In genomic region chr12:104953941-104954340, GRCm38 (mm10) we compare ENCODE assay signal across 9 mouse cellular contexts. TPM values are rescaled to one million over a fixed set of nuclear protein-coding genes. Genes with fewer than 3 reads are reported as not detected.
A peak's percentile ranks its signal among the peaks of the same experiment; 100 is the strongest.
DNase-seq lines count a peak whose midpoint lies in the region; ATAC-seq and TF ChIP-seq lines count a peak whose summit lies in the region.
"Had no signal": no experiment of that assay in that cellular context is flagged by ENCODE, and none has a peak within 500 bp of the region (broad histone marks: within the 10 kb centered on the region; RNA-seq: fewer than 3 reads in every experiment).

No protein-coding gene starts in this region.

- WGBS in heart, embryonic 12.5 days: 20% methylated on average over 4 of the region's 4 CpGs
- 48% methylated on average over 4 of the region's 4 CpGs for WGBS in kidney, adult 2 months
- WGBS in lung, embryonic 14.5 days: 12% methylated on average over 4 of the region's 4 CpGs

- no peak overlapping the region for H3K4me3 ChIP-seq in heart, embryonic 12.5 days
- no peak overlapping the region for H3K4me3 ChIP-seq in C2C12 (ENCODE audit: insufficient read depth, poor library complexity, severe bottlenecking)
- H3K4me3 ChIP-seq in kidney, adult 2 months (ENCODE audit: insufficient read depth, low read depth, low read length): no peak overlapping the region
- no peak overlapping the region for H3K4me3 ChIP-seq in lung, embryonic 14.5 days (ENCODE audit: low read depth, low read length)
- H3K4me3 ChIP-seq: embryonic facial prominence, embryonic 12.5 days had no signal

- no peaks in the 10 kb centered on the region for H3K36me3 ChIP-seq in heart, embryonic 12.5 days
- H3K36me3 ChIP-seq in C2C12 (ENCODE audit: control insufficient read depth, insufficient read depth): peaks cover 64% of the 10 kb centered on the region
- no peaks in the 10 kb centered on the region for H3K36me3 ChIP-seq in kidney, adult 2 months (ENCODE audit: control insufficient read depth, insufficient read depth, low read length)
- H3K36me3 ChIP-seq in lung, embryonic 14.5 days (ENCODE audit: insufficient read depth): no peaks in the 10 kb centered on the region
- H3K36me3 ChIP-seq: embryonic facial prominence, embryonic 12.5 days had no signal

- H3K27me3 ChIP-seq in heart, embryonic 12.5 days (replicated peaks): peaks cover 19% of the 10 kb centered on the region
- no peaks in the 10 kb centered on the region for H3K27me3 ChIP-seq in C2C12 (ENCODE audit: control insufficient read depth, insufficient read depth, insufficient read length)
- H3K27me3 ChIP-seq in kidney, adult 2 months (replicated peaks; ENCODE audit: control insufficient read depth, insufficient read depth, low read length): no peaks in the 10 kb centered on the region
- H3K27me3 ChIP-seq in lung, embryonic 14.5 days (ENCODE audit: insufficient read depth, low read length): 0 out of 2 replicates have a peak, but pooled peaks cover 4% of the 10 kb centered on the region
- H3K27me3 ChIP-seq: embryonic facial prominence, embryonic 12.5 days had no signal

- peak; percentile 53 to 70 for DNase-seq in heart, postnatal 10 days
- peak; percentile 63 for DNase-seq in adrenal gland, adult 2 months
- peak; percentile 72 for DNase-seq in embryo, embryonic 11 days
- DNase-seq in kidney, adult 2 months: peak; percentile 68
- peak; percentile 74 for DNase-seq in lung, embryonic 14.5 days
- peak; percentile 38 to 56 for DNase-seq in spleen, postnatal 14 days (ENCODE audit: low spot score in 2 of 2)

- no peak for TF ChIP-seq POLR2A in kidney, adult 2 months (IDR thresholded peaks at IDR 0.05; ENCODE audit: low read depth, low read length)

- no peaks in the 10 kb centered on the region for H3K4me1 ChIP-seq in heart, embryonic 12.5 days (replicated peaks)
- H3K4me1 ChIP-seq in kidney, adult 2 months (ENCODE audit: control insufficient read depth, insufficient read depth, low read length): no peaks in the 10 kb centered on the region
- H3K4me1 ChIP-seq in lung, embryonic 14.5 days (ENCODE audit: insufficient read depth): no peaks in the 10 kb centered on the region
- H3K4me1 ChIP-seq: embryonic facial prominence, embryonic 12.5 days had no signal

- no peak for ATAC-seq in heart, embryonic 12.5 days (ENCODE audit: insufficient number of reproducible peaks, low FRiP score)
- ATAC-seq in lung, embryonic 14.5 days (ENCODE audit: insufficient read depth): no peak

- H3K9me3 ChIP-seq in heart, embryonic 12.5 days (replicated peaks): no peaks in the 10 kb centered on the region
- H3K9me3 ChIP-seq in lung, embryonic 14.5 days (ENCODE audit: low read depth, low read length): no peaks in the 10 kb centered on the region
- H3K9me3 ChIP-seq: embryonic facial prominence, embryonic 12.5 days had no signal

- H3K27ac ChIP-seq in heart, embryonic 12.5 days (ENCODE audit: poor library complexity, severe bottlenecking): no peak overlapping the region
- no peak overlapping the region for H3K27ac ChIP-seq in kidney, adult 2 months (ENCODE audit: insufficient read depth, low read depth, low read length)
- H3K27ac ChIP-seq in lung, embryonic 14.5 days (ENCODE audit: low read depth): no peak overlapping the region
- H3K27ac ChIP-seq: embryonic facial prominence, embryonic 12.5 days had no signal

- no peaks in the 10 kb centered on the region for H3K79me2 ChIP-seq in C2C12 (ENCODE audit: control insufficient read depth, insufficient read depth)

- H3ac ChIP-seq in C2C12 (ENCODE audit: control insufficient read depth, insufficient read length, low read depth): no peak overlapping the region

- peak; percentile 66 for TF ChIP-seq CTCF in C2C12 (IDR thresholded peaks at IDR 0.05; ENCODE audit: control insufficient read depth, insufficient read depth, insufficient read length)
- TF ChIP-seq CTCF in kidney, adult 2 months (conservative IDR thresholded peaks at IDR 0.05; ENCODE audit: insufficient read depth, insufficient read length, low read depth, low read length): peak; percentile 77
- TF ChIP-seq CTCF in lung, embryonic 14.5 days (IDR thresholded peaks at IDR 0.05; ENCODE audit: low read depth): peak; percentile 68

- no peak overlapping the region for H3K9ac ChIP-seq in heart, embryonic 12.5 days
- H3K9ac ChIP-seq in lung, embryonic 14.5 days: no peak overlapping the region
- H3K9ac ChIP-seq: embryonic facial prominence, embryonic 12.5 days had no signal

- H3K79me3 ChIP-seq in C2C12 (ENCODE audit: low read depth): no peaks in the 10 kb centered on the region

- intact Hi-C loops in heart, postnatal 10 days (cut with DNase I): loop anchor here (5.0 to 10.0 kb wide), 2 partner anchors 148 to 471 kb away; no protein-coding TSS in a partner anchor

- no peak overlapping the region for H3K4me2 ChIP-seq in heart, embryonic 12.5 days
- H3K4me2 ChIP-seq in lung, embryonic 14.5 days: no peak overlapping the region
- H3K4me2 ChIP-seq: embryonic facial prominence, embryonic 12.5 days had no signal

TF ChIP-seq in C2C12, 6 proteins besides CTCF, POLR2A, EP300 and RAD21:
- TF ChIP-seq CEBPB (IDR thresholded peaks at IDR 0.05; ENCODE audit: low read depth) (no peak), MAX (IDR thresholded peaks at IDR 0.05) (no peak), MYOD1 (IDR thresholded peaks at IDR 0.05; ENCODE audit: control insufficient read depth, insufficient read length, low read depth) (no peak), USF1 (IDR thresholded peaks at IDR 0.05; ENCODE audit: low read depth) (no peak)

RNA-seq across cellular contexts. Expression of gene Syne3, which starts 55.7 kb away (rescaled TPM):
- total RNA-seq in heart, postnatal 10 days (2021): 1 to 10 TPM; 6.1 to 6.4 TPM
- 0.19 and 0.32 TPM in 2 replicates for polyA plus RNA-seq in heart, embryonic 12.5 days (2016; fragmentation: Nextera tagmentation; extraction: Ambion mirVana)
- 24.8 TPM for polyA plus RNA-seq in C2C12 (2012; fragmentation: generic; extraction: Trizol)
- total RNA-seq in adrenal gland, adult 2 months (2021): 10 to 100 TPM in 1 of 2 experiments, 1 to 10 TPM in 1; 9.1 to 16.1 TPM
- 4.3 and 4.5 TPM in 2 replicates for polyA plus RNA-seq in adrenal gland, adult 2 months (2012; rRNA removed)
- 2.7 and 3.1 TPM in 2 replicates for polyA plus RNA-seq in kidney, adult 2 months (2012; rRNA removed)
- polyA plus RNA-seq in lung, embryonic 14.5 days (2014; fragmentation: Nextera tagmentation; extraction: Ambion mirVana): 0.29 and 0.39 TPM in 2 replicates
